Mouse (Mus musculus) MEL (cell line): Measurements from ENCODE around the gene Hdhd3. TPM values are rescaled to one million over a fixed set of nuclear protein-coding genes. Genes with fewer than 3 reads are reported as not detected.

Experiments
- DNase-seq: peaks from one replicate; pipeline ENCODE4 v3.0.0; 2011; ENCODE audit warnings: low read depth, low spot score
- H3K27ac ChIP-seq: 2 replicates; pipeline ENCODE4 v1.5.1; 2012; ENCODE audit warnings: low read depth, mild to moderate bottlenecking, control low read depth, low read length, moderate library complexity; ENCODE audit not compliant: control insufficient read depth
- H3K27me3 ChIP-seq, 2 experiments: fragments of 150-350 bp in 1 of 2; sonication (generic) in 1 of 2; 2 replicates each; pipeline ENCODE4 v1.6.1; 2012; ENCODE audit warnings: low read length in 2 of 2, mild to moderate bottlenecking in 2 of 2, improper control_type of control experiment in 1 of 2, moderate library complexity in 1 of 2; ENCODE audit not compliant: insufficient read depth in 2 of 2, control insufficient read depth in 1 of 2
- H3K36me3 ChIP-seq, 2 experiments: 2 replicates each; pipeline ENCODE4 v1.6.1; 2012 to 2014; ENCODE audit warnings: low read length in 2 of 2, improper control_type of control experiment in 1 of 2, inconsistent platforms in 1 of 2, mild to moderate bottlenecking in 1 of 2; ENCODE audit not compliant: insufficient read depth in 2 of 2, control insufficient read depth in 1 of 2
- H3K4me1 ChIP-seq, 2 experiments: fragments of 150-350 bp in 1 of 2; sonication (generic) in 1 of 2; 2 replicates each; pipeline ENCODE4 v1.6.1; 2012; ENCODE audit warnings: low read length in 2 of 2, improper control_type of control experiment in 1 of 2, mild to moderate bottlenecking in 1 of 2; ENCODE audit not compliant: insufficient read depth in 2 of 2, control insufficient read depth in 1 of 2
- H3K4me3 ChIP-seq, 2 experiments: fragments of 150-350 bp in 1 of 2; sonication (generic) in 1 of 2; 2 replicates each; pipeline ENCODE4 v1.5.1; 2012; ENCODE audit warnings: low read depth in 2 of 2, low read length in 2 of 2, mild to moderate bottlenecking in 2 of 2, moderate library complexity in 2 of 2, control low read depth in 1 of 2, improper control_type of control experiment in 1 of 2; ENCODE audit not compliant: control insufficient read depth in 1 of 2, insufficient read depth in 1 of 2
- H3K79me2 ChIP-seq: 2 replicates; pipeline ENCODE4 v1.6.1; 2012; ENCODE audit warnings: mild to moderate bottlenecking, low read length, moderate library complexity; ENCODE audit not compliant: control insufficient read depth, poor library complexity, insufficient read depth
- H3K9ac ChIP-seq: 2 replicates; pipeline ENCODE4 v1.6.1; 2012; ENCODE audit warnings: low read depth, mild to moderate bottlenecking, control low read depth, low read length, moderate library complexity; ENCODE audit not compliant: control insufficient read depth, poor library complexity, severe bottlenecking
- H3K9me3 ChIP-seq: fragments of 150-350 bp; sonication (generic); replicated peaks from 2 replicates; pipeline ENCODE4 v1.6.1; 2012; ENCODE audit warnings: mild to moderate bottlenecking, low read length, improper control_type of control experiment, moderate library complexity; ENCODE audit not compliant: insufficient read depth
- CHD2 ChIP-seq: IDR thresholded peaks from 2 replicates; pipeline ENCODE4 v1.6.1; 2011; ENCODE audit warnings: low read length, improper control_type of control experiment
- CTCF ChIP-seq, 3 experiments: IDR thresholded peaks in 2 of 3; conservative IDR thresholded peaks in 1 of 3; 2 replicates each; pipeline ENCODE4 v1.5.1; 2011 to 2012; ENCODE audit warnings: low read length in 3 of 3, low read depth in 2 of 3, mild to moderate bottlenecking in 2 of 3, improper control_type of control experiment in 1 of 3, inconsistent platforms in 1 of 3, mixed read lengths in 1 of 3, moderate library complexity in 1 of 3; ENCODE audit not compliant: control insufficient read depth in 1 of 3, insufficient read depth in 1 of 3, poor library complexity in 1 of 3, severe bottlenecking in 1 of 3
- ETS1 ChIP-seq: IDR thresholded peaks from 2 replicates; pipeline ENCODE4 v1.6.1; 2012; ENCODE audit warnings: low read depth, mild to moderate bottlenecking, inconsistent platforms, low read length, improper control_type of control experiment, moderate library complexity
- MAZ ChIP-seq: IDR thresholded peaks from 2 replicates; pipeline ENCODE4 v1.6.1; 2012; ENCODE audit warnings: low read depth, mild to moderate bottlenecking, inconsistent platforms, low read length, improper control_type of control experiment
- NRF1 ChIP-seq: IDR thresholded peaks from 2 replicates; pipeline ENCODE4 v1.6.1; 2014; ENCODE audit warnings: low read depth, mild to moderate bottlenecking, inconsistent platforms, low read length, improper control_type of control experiment, moderate library complexity; ENCODE audit not compliant: poor library complexity, insufficient read depth, severe bottlenecking
- POLR2A ChIP-seq, 2 experiments: IDR thresholded peaks; 2 replicates each; pipeline ENCODE4 v1.6.1; 2011 to 2012; ENCODE audit warnings: low read length in 2 of 2, mild to moderate bottlenecking in 2 of 2, control low read depth in 1 of 2, improper control_type of control experiment in 1 of 2, low read depth in 1 of 2, moderate library complexity in 1 of 2; ENCODE audit not compliant: control insufficient read depth in 1 of 2, insufficient read depth in 1 of 2, poor library complexity in 1 of 2
- POLR2AphosphoS2 ChIP-seq: IDR thresholded peaks from 2 replicates; pipeline ENCODE4 v1.6.1; 2011; ENCODE audit warnings: low read length, improper control_type of control experiment
- POLR2AphosphoS5 ChIP-seq: IDR thresholded peaks from 2 replicates; pipeline ENCODE4 v1.6.1; 2012; ENCODE audit warnings: low read depth, borderline replicate concordance, mild to moderate bottlenecking, inconsistent platforms, low read length, moderate library complexity, mixed read lengths
- RAD21 ChIP-seq: IDR thresholded peaks from 2 replicates; pipeline ENCODE4 v1.6.1; 2011; ENCODE audit warnings: mild to moderate bottlenecking, low read depth, low read length, improper control_type of control experiment
- SMC3 ChIP-seq: IDR thresholded peaks from 2 replicates; pipeline ENCODE4 v1.6.1; 2011; ENCODE audit warnings: low read depth, low read length, improper control_type of control experiment
- TBP ChIP-seq: IDR thresholded peaks from 2 replicates; pipeline ENCODE4 v1.8.0; 2011; ENCODE audit warnings: low read depth, low read length, improper control_type of control experiment
- ZC3H11A ChIP-seq: IDR thresholded peaks from 2 replicates; pipeline ENCODE4 v1.6.1; 2012; ENCODE audit warnings: low read depth, mild to moderate bottlenecking, inconsistent platforms, low read length, improper control_type of control experiment
- polyA plus RNA-seq, 2 experiments: library from polyadenylated mRNA; stranded (reverse) in 1 of 2; unstranded in 1 of 2; fragments of >175 nt in 1 of 2; fragments of >200 nt in 1 of 2; gene quantifications; 2 replicates each; pipeline versions ENCODE4 v1.2.1 to v1.2.4; 2012; ENCODE audit warnings: low replicate concordance in 2 of 2, low read depth in 1 of 2; ENCODE audit not compliant: insufficient read length in 2 of 2, insufficient read depth in 1 of 2, missing spikeins in 1 of 2
- total RNA-seq: library from RNA; depleted of rRNA; stranded (reverse); fragments of 300-350 nt; gene quantifications from 2 replicates; pipeline ENCODE4 v1.2.3, GENCODE M21; 2012

The Hdhd3 gene
- total and polyA plus RNA-seq, 3 experiments: 3.5 to 6.0 TPM; not detected in 1

GRCm38 (mm10) chr4:62513998-62514506 lies 10.8 kb upstream of the Hdhd3 start:
- Histone ChIP-seq H3K27me3 (no peaks in the 10 kb centered on the region), H3K27ac (no peak overlapping the region), H3K79me2 (peaks cover 20% of the 10 kb centered on the region), H3K4me3 (no peak overlapping the region), H3K9ac (no peak overlapping the region), H3K9me3 (no peaks in the 10 kb centered on the region), H3K36me3 (peaks cover 5 to 40% of the 10 kb centered on the region in 2 experiments; a peak in 3 of 4 replicates), H3K4me1 (peaks cover 39 to 42% of the 10 kb centered on the region in 2 experiments)
- peak; percentile 20 for DNase-seq
- no peak for TF ChIP-seq CHD2

GRCm38 (mm10) chr4:62509946-62510345 lies 6.7 kb upstream of the Hdhd3 start:
- H3K36me3 ChIP-seq: peaks cover 0 to 11% of the 10 kb centered on the region in 2 experiments; a peak in 3 of 4 replicates
- H3K27me3 ChIP-seq: no peaks in the 10 kb centered on the region
- H3K79me2 ChIP-seq: no peaks in the 10 kb centered on the region
- H3K4me3 ChIP-seq: no peak overlapping the region
- DNase-seq: peak; percentile 5
- TF ChIP-seq POLR2AphosphoS5: no peak
- no peak overlapping the region for H3K27ac ChIP-seq
- peaks cover under 1 to 1% of the 10 kb centered on the region in 2 experiments; a peak in 3 of 4 replicates for H3K4me1 ChIP-seq
- no peaks in the 10 kb centered on the region for H3K9me3 ChIP-seq
- no peak overlapping the region for H3K9ac ChIP-seq

GRCm38 (mm10) chr4:62508839-62509238 lies 5.6 kb upstream of the Hdhd3 start:
- H3K27me3 ChIP-seq: no peaks in the 10 kb centered on the region
- peaks cover 0 to 11% of the 10 kb centered on the region in 2 experiments; a peak in 2 of 4 replicates for H3K36me3 ChIP-seq
- DNase-seq: peak; percentile 7
- H3K9me3 ChIP-seq: no peaks in the 10 kb centered on the region
- no peaks in the 10 kb centered on the region for H3K4me1 ChIP-seq
- no peak overlapping the region for H3K27ac ChIP-seq
- H3K4me3 ChIP-seq: no peak overlapping the region
- TF ChIP-seq RAD21: no peak
- no peak for TF ChIP-seq TBP
- TF ChIP-seq ETS1: no peak
- H3K79me2 ChIP-seq: no peaks in the 10 kb centered on the region
- no peak overlapping the region for H3K9ac ChIP-seq

- no peaks in the 10 kb centered on the region for H3K27me3 ChIP-seq
- H3K36me3 ChIP-seq: peaks cover 6% of the 10 kb centered on the region in 2 experiments
- H3K4me1 ChIP-seq: peaks cover 7 to 9% of the 10 kb centered on the region in 2 experiments; a peak in 3 of 4 replicates
- 0 out of 4 replicates have a peak, but pooled peaks of 1 of the 2 experiments have one; percentile 11 for TF ChIP-seq POLR2A (IDR thresholded peaks at IDR 0.05; ENCODE audit: control insufficient read depth in 1 of 2, insufficient read depth in 1 of 2, low read depth in 1 of 2, low read length in 2 of 2, poor library complexity in 1 of 2)
- no peak for TF ChIP-seq CHD2
- TF ChIP-seq RAD21: peak; percentile 77
- TF ChIP-seq POLR2AphosphoS2: 0 out of 2 replicates have a peak, but pooled peaks have one; percentile 18
- peak; percentile 70 for TF ChIP-seq SMC3
- TF ChIP-seq MAZ: no peak
- TF ChIP-seq ZC3H11A: peak; percentile 58
- TF ChIP-seq NRF1: no peak
- TF ChIP-seq CTCF (IDR thresholded peaks at IDR 0.05 in 2 of 3, conservative IDR thresholded peaks at IDR 0.05 in 1 of 3; ENCODE audit: control insufficient read depth in 1 of 3, insufficient read depth in 1 of 3, low read depth in 2 of 3, low read length in 3 of 3, poor library complexity in 1 of 3, severe bottlenecking in 1 of 3): peak in 2 of 3 experiments; percentile 37 to 76; a peak in 4 of 6 replicates
- H3K9ac ChIP-seq: no peak overlapping the region
- peaks cover 1% of the 10 kb centered on the region; the same call in 1 of the 2 replicates for H3K79me2 ChIP-seq
- no peaks in the 10 kb centered on the region for H3K9me3 ChIP-seq
- H3K4me3 ChIP-seq: no peak overlapping the region
- DNase-seq: peak; percentile 67
- H3K27ac ChIP-seq: no peak overlapping the region
These were observed 3.5 kb upstream of the Hdhd3 start for GRCm38 (mm10) chr4:62506798-62507197.
